ENCODE assay signal across 31 mouse cellular contexts in genomic region chr11:41370995-41371394, GRCm38 (mm10).
DNase-seq lines count a peak whose midpoint lies in the region; ATAC-seq and TF ChIP-seq lines count a peak whose summit lies in the region.
"Had no signal": no experiment of that assay in that cellular context is flagged by ENCODE, and none has a peak within 500 bp of the region (broad histone marks: within the 10 kb centered on the region; RNA-seq: fewer than 3 reads in every experiment).

No protein-coding gene starts in this region.

- ATAC-seq in forebrain, embryonic 12.5 days (ENCODE audit: low FRiP score): 0 out of 2 replicates have a peak, but pooled peaks have one; percentile 70
- no peak; the same call in 1 of the 2 replicates for ATAC-seq in forebrain, embryonic 15.5 days (replicated peaks)
- no peak for ATAC-seq in lung, embryonic 14.5 days (ENCODE audit: insufficient read depth)
- ATAC-seq: CD4-positive, CD25-positive, alpha-beta regulatory T cell, adult 4 months; inflammation-experienced regulatory T-cells, adult 6 months; midbrain, embryonic 15.5 days had no signal

- no peaks in the 10 kb centered on the region for H3K36me3 ChIP-seq in forebrain, embryonic 12.5 days (replicated peaks)
- H3K36me3 ChIP-seq in forebrain, embryonic 15.5 days: no peaks in the 10 kb centered on the region
- H3K36me3 ChIP-seq in lung, embryonic 14.5 days (ENCODE audit: insufficient read depth): no peaks in the 10 kb centered on the region
- H3K36me3 ChIP-seq: embryonic facial prominence, embryonic 10.5 days; embryonic facial prominence, embryonic 15.5 days; heart, embryonic 13.5 days; kidney, embryonic 15.5 days; limb, embryonic 13.5 days; midbrain, embryonic 15.5 days had no signal

- TF ChIP-seq POLR2A in brain, embryonic 14.5 days (IDR thresholded peaks at IDR 0.05; ENCODE audit: borderline replicate concordance, extremely low read depth, insufficient read depth, insufficient read length, poor library complexity, severe bottlenecking): no peak

- no peaks in the 10 kb centered on the region for H3K9me3 ChIP-seq in forebrain, embryonic 12.5 days
- H3K9me3 ChIP-seq in forebrain, embryonic 15.5 days: no peaks in the 10 kb centered on the region
- no peaks in the 10 kb centered on the region for H3K9me3 ChIP-seq in lung, embryonic 14.5 days (ENCODE audit: low read depth, low read length)
- H3K9me3 ChIP-seq: embryonic facial prominence, embryonic 10.5 days; embryonic facial prominence, embryonic 15.5 days; heart, embryonic 13.5 days; kidney, embryonic 15.5 days; limb, embryonic 13.5 days; megakaryocyte, embryonic 14.5 days; midbrain, embryonic 15.5 days had no signal

- H3K27ac ChIP-seq in forebrain, embryonic 12.5 days: no peak overlapping the region
- no peak overlapping the region for H3K27ac ChIP-seq in forebrain, embryonic 15.5 days (replicated peaks)
- no peak overlapping the region for H3K27ac ChIP-seq in lung, embryonic 14.5 days (ENCODE audit: low read depth)
- H3K27ac ChIP-seq: embryonic facial prominence, embryonic 10.5 days; embryonic facial prominence, embryonic 15.5 days; gastrocnemius, adult 2 months; heart, embryonic 13.5 days; kidney, embryonic 15.5 days; layer of hippocampus, adult 2 months; limb, embryonic 13.5 days; midbrain, embryonic 15.5 days; stomach, postnatal 0 days had no signal

- H3K9ac ChIP-seq in forebrain, embryonic 12.5 days: no peak overlapping the region
- no peak overlapping the region for H3K9ac ChIP-seq in forebrain, embryonic 15.5 days (replicated peaks)
- H3K9ac ChIP-seq in lung, embryonic 14.5 days: no peak overlapping the region
- H3K9ac ChIP-seq: embryonic facial prominence, embryonic 15.5 days; heart, embryonic 13.5 days; kidney, embryonic 15.5 days; limb, embryonic 13.5 days; midbrain, embryonic 15.5 days had no signal

- peak; percentile 28 for DNase-seq in lung, embryonic 14.5 days
- no peak for DNase-seq in lung, postnatal 10 days
- DNase-seq in brain, embryonic 14.5 days (ENCODE audit: low read depth): peak; percentile 78
- peak; percentile 69 for DNase-seq in retina, embryonic 14.5 days (ENCODE audit: low spot score)
- DNase-seq in testis, postnatal 14 days (ENCODE audit: low spot score): no peak
- DNase-seq: adrenal gland, postnatal 36 days; cerebellum, adult 11 months; cerebellum, adult 9-10 months; cerebellum, postnatal 36 days; gastrocnemius, adult 2 months; heart, postnatal 10 days; kidney, adult 18-20 months; kidney, postnatal 36 days; lung, postnatal 4 days; right cerebral cortex, postnatal 4 days; thymus, adult 2 months; thymus, postnatal 36 days had no signal

- H3K4me3 ChIP-seq in forebrain, embryonic 12.5 days (replicated peaks): no peak overlapping the region
- no peak overlapping the region for H3K4me3 ChIP-seq in forebrain, embryonic 15.5 days
- no peak overlapping the region for H3K4me3 ChIP-seq in lung, embryonic 14.5 days (ENCODE audit: low read depth, low read length)
- H3K4me3 ChIP-seq: embryonic facial prominence, embryonic 10.5 days; embryonic facial prominence, embryonic 15.5 days; gastrocnemius, adult 2 months; heart, embryonic 13.5 days; kidney, embryonic 15.5 days; layer of hippocampus, adult 2 months; limb, embryonic 13.5 days; megakaryocyte, embryonic 14.5 days; midbrain, embryonic 15.5 days had no signal

- H3K27me3 ChIP-seq in forebrain, embryonic 12.5 days: no peaks in the 10 kb centered on the region
- H3K27me3 ChIP-seq in forebrain, embryonic 15.5 days: no peaks in the 10 kb centered on the region
- no peaks in the 10 kb centered on the region for H3K27me3 ChIP-seq in lung, embryonic 14.5 days (ENCODE audit: insufficient read depth, low read length)
- H3K27me3 ChIP-seq: embryonic facial prominence, embryonic 15.5 days; heart, embryonic 13.5 days; kidney, embryonic 15.5 days; limb, embryonic 13.5 days; megakaryocyte, embryonic 14.5 days; midbrain, embryonic 15.5 days had no signal

- TF ChIP-seq CTCF in lung, embryonic 14.5 days (IDR thresholded peaks at IDR 0.05; ENCODE audit: low read depth): no peak
- TF ChIP-seq CTCF in brain, embryonic 14.5 days (IDR thresholded peaks at IDR 0.05; ENCODE audit: borderline replicate concordance, extremely low read depth, insufficient read depth, insufficient read length): no peak

- no peaks in the 10 kb centered on the region for H3K4me1 ChIP-seq in forebrain, embryonic 12.5 days
- no peaks in the 10 kb centered on the region for H3K4me1 ChIP-seq in forebrain, embryonic 15.5 days
- H3K4me1 ChIP-seq in lung, embryonic 14.5 days (ENCODE audit: insufficient read depth): no peaks in the 10 kb centered on the region
- H3K4me1 ChIP-seq: embryonic facial prominence, embryonic 10.5 days; embryonic facial prominence, embryonic 15.5 days; heart, embryonic 13.5 days; kidney, embryonic 15.5 days; megakaryocyte, embryonic 14.5 days had no signal

- H3K4me2 ChIP-seq in forebrain, embryonic 12.5 days: no peak overlapping the region
- no peak overlapping the region for H3K4me2 ChIP-seq in forebrain, embryonic 15.5 days (replicated peaks)
- H3K4me2 ChIP-seq in lung, embryonic 14.5 days: no peak overlapping the region
- H3K4me2 ChIP-seq: embryonic facial prominence, embryonic 15.5 days; heart, embryonic 13.5 days; kidney, embryonic 15.5 days; limb, embryonic 13.5 days; liver, embryonic 11.5 days; midbrain, embryonic 15.5 days had no signal

Comparison
In these comparisons a context has a peak if more than half of its experiments do, and no peak if none do; other contexts are left out.
1. DNase-seq: peak in lung, embryonic 14.5 days (single experiment), brain, embryonic 14.5 days (single experiment) and retina, embryonic 14.5 days (single experiment); none in lung, postnatal 10 days (single experiment) and testis, postnatal 14 days (single experiment).